Mouse (Mus musculus): Measurements from ENCODE around the gene Arhgef40.
"Not testable (repeated sequence)": the region's sequence is repeated elsewhere in the genome, so short reads cannot be mapped to it uniquely, and the experiment has no call there.

The Arhgef40 gene

GRCm38 (mm10) chr14:52018248-52019050 is 33.9 kb downstream of the Arhgef40 start:
- CTCF ChIA-PET = interaction anchor here (0.9 kb wide), 1 partner anchor 10 kb away, joined by 7 read pairs; no protein-coding TSS in a partner anchor

- CTCF ChIA-PET = interaction anchor here (1.6 kb wide), 1 partner anchor 136 kb away, joined by 4 read pairs; no protein-coding TSS in a partner anchor
Measured at GRCm38 (mm10) chr14:52019051-52019589, 34.6 kb downstream of the Arhgef40 start.

- CTCF ChIA-PET = interaction anchor here (0.6 to 1.6 kb wide), 2 partner anchors 10 to 136 kb away, joined by 3 to 4 read pairs; no protein-coding TSS in a partner anchor
Measured at GRCm38 (mm10) chr14:52019590-52020340, 35.2 kb downstream of the Arhgef40 start.

GRCm38 (mm10) chr14:52020486-52021137 is 36.1 kb downstream of the Arhgef40 start, which contains the start of gene Zfp219:
Zfp219 (minus strand) TSS chr14:52020733.
- CTCF ChIA-PET = interaction anchor here (1.6 kb wide), 1 partner anchor 137 kb away, joined by 4 read pairs; no protein-coding TSS in a partner anchor

- CTCF ChIA-PET = no interaction called here
Measured at GRCm38 (mm10) chr14:52021138-52021529, 36.6 kb downstream of the Arhgef40 start.

- CTCF ChIA-PET = interaction anchor here (0.9 kb wide), 1 partner anchor 13 kb away, joined by 3 read pairs; no protein-coding TSS in a partner anchor
Measured at GRCm38 (mm10) chr14:52021568-52022212, 37.2 kb downstream of the Arhgef40 start.

GRCm38 (mm10) chr14:52022244-52022708 is 37.8 kb downstream of the Arhgef40 start:
- CTCF ChIA-PET = interaction anchor here (0.9 kb wide), 1 partner anchor 13 kb away, joined by 3 read pairs; no protein-coding TSS in a partner anchor

GRCm38 (mm10) chr14:52022709-52023459 is 38.4 kb downstream of the Arhgef40 start:
- CTCF ChIA-PET = interaction anchor here (0.6 to 0.9 kb wide), 2 partner anchors 14 to 76 kb away, joined by 3 read pairs; no protein-coding TSS in a partner anchor

- CTCF ChIA-PET = no interaction called here
Measured at GRCm38 (mm10) chr14:52024133-52024532, 39.6 kb downstream of the Arhgef40 start.

- CTCF ChIA-PET = interaction anchor here (1.2 kb wide), 1 partner anchor 13 kb away, joined by 3 read pairs; no protein-coding TSS in a partner anchor
Measured at GRCm38 (mm10) chr14:52026342-52026741, 41.8 kb downstream of the Arhgef40 start.

- CTCF ChIA-PET = no interaction called here
Measured at GRCm38 (mm10) chr14:52035926-52036325, 51.4 kb downstream of the Arhgef40 start.

GRCm38 (mm10) chr14:52039332-52039731 is 54.8 kb downstream of the Arhgef40 start:
- CTCF ChIA-PET = interaction anchor here (0.6 kb wide), 1 partner anchor 13 kb away, joined by 3 read pairs; no protein-coding TSS in a partner anchor

GRCm38 (mm10) chr14:52042359-52042758 is 57.8 kb downstream of the Arhgef40 start, which contains the start of gene Olfr221:
Olfr221 (minus strand) TSS chr14:52042459.
- CTCF ChIA-PET = not testable (repeated sequence)

- CTCF ChIA-PET = no interaction called here
Measured at GRCm38 (mm10) chr14:52043446-52043845, 58.9 kb downstream of the Arhgef40 start.

GRCm38 (mm10) chr14:52044901-52045678 is 60.6 kb downstream of the Arhgef40 start:
- CTCF ChIA-PET = no interaction called here

- CTCF ChIA-PET = no interaction called here
Measured at GRCm38 (mm10) chr14:52045966-52046565, 61.5 kb downstream of the Arhgef40 start.

GRCm38 (mm10) chr14:52052720-52053119 is 68.2 kb downstream of the Arhgef40 start:
- CTCF ChIA-PET = not testable (repeated sequence)

Data from spleen, embryonic (tissue).